Mouse (Mus musculus) kidney, postnatal 0 days (tissue): ENCODE results near the gene Runx3. TPM values are rescaled to one million over a fixed set of nuclear protein-coding genes. Genes with fewer than 3 reads are reported as not detected.

ENCODE experiments used
- ATAC-seq: fragments of 200-750 bp; cut with Nextera tagmentation; replicated peaks from 2 replicates; pipeline ENCODE4 v1.8.0; 2017; ENCODE audit warnings: low read depth, moderate number of reproducible peaks, moderate TSS enrichment, moderate library complexity; ENCODE audit not compliant: low FRiP score
- DNase-seq: peaks from one replicate; pipeline ENCODE4 v3.0.0-alpha.2; 2016; ENCODE audit warnings: low spot score
- H3K27ac ChIP-seq: fragments of 300-500 bp; sonication (generic); 2 replicates; pipeline ENCODE4 v1.5.1; 2014; ENCODE audit warnings: mild to moderate bottlenecking
- H3K27me3 ChIP-seq: fragments of 300-500 bp; sonication (generic); 2 replicates; pipeline ENCODE4 v1.6.1; 2014; ENCODE audit warnings: low read length, mixed read lengths; ENCODE audit not compliant: insufficient read depth
- H3K36me3 ChIP-seq: fragments of 300-500 bp; sonication (generic); 2 replicates; pipeline ENCODE4 v1.6.1; 2014; ENCODE audit warnings: low read length, mixed read lengths; ENCODE audit not compliant: insufficient read depth
- H3K4me1 ChIP-seq: fragments of 300-500 bp; sonication (generic); replicated peaks from 2 replicates; pipeline ENCODE4 v1.6.1; 2014; ENCODE audit warnings: antibody characterized with exemption, low read length, mixed read lengths; ENCODE audit not compliant: insufficient read depth
- H3K4me2 ChIP-seq: fragments of 300-500 bp; sonication (generic); 2 replicates; pipeline ENCODE4 v1.6.1; 2014; ENCODE audit warnings: mild to moderate bottlenecking, low read length, moderate library complexity, mixed read lengths
- H3K4me3 ChIP-seq: fragments of 300-500 bp; sonication (generic); replicated peaks from 2 replicates; pipeline ENCODE4 v1.5.1; 2014; ENCODE audit warnings: low read depth, low read length
- H3K9ac ChIP-seq: fragments of 300-500 bp; sonication (generic); 2 replicates; pipeline ENCODE4 v1.6.1; 2014; ENCODE audit warnings: low read depth, low read length
- H3K9me3 ChIP-seq: fragments of 300-500 bp; sonication (generic); replicated peaks from 2 replicates; pipeline ENCODE4 v1.6.1; 2016; ENCODE audit warnings: low read length, inconsistent platforms, mixed read lengths
- CTCF ChIP-seq: IDR thresholded peaks from 2 replicates; pipeline ENCODE4 v1.5.1; 2016; ENCODE audit warnings: antibody characterized with exemption, low read depth, mild to moderate bottlenecking, moderate library complexity
- WGBS: fragments of 180-500 bp; shearing (Covaris S2); extraction: QIAGEN DNeasy Blood & Tissue Kit; methylation state at CpG from one replicate; pipeline ENCODE4 v1.1.7; 2014; 5-methylcytosine and 5-hydroxymethylcytosine counted together
- polyA plus RNA-seq: library from polyadenylated mRNA; unstranded; fragments of >200 nt; fragmentation: Nextera tagmentation; extraction: Ambion mirVana; gene quantifications from 2 replicates; pipeline ENCODE4 v1.2.1, GENCODE M21; 2015

Runx3 gene
- polyA plus RNA-seq, 1 experiment from 2014 or later = 0.05 TPM

- no peak overlapping the region for H3K4me2 ChIP-seq
- H3K9me3 ChIP-seq = no peaks in the 10 kb centered on the region
- ATAC-seq (no peak), DNase-seq (no peak)
- WGBS = 64% methylated on average over 3 of the region's 3 CpGs
- H3K4me1 ChIP-seq = 0 out of 2 replicates have a peak, but pooled peaks cover 2% of the 10 kb centered on the region
- H3K9ac ChIP-seq = no peak overlapping the region
- no peak for TF ChIP-seq CTCF
- H3K36me3 ChIP-seq = no peaks in the 10 kb centered on the region
- H3K27me3 ChIP-seq = peaks cover 46% of the 10 kb centered on the region
- no peak overlapping the region for H3K27ac ChIP-seq
- no peak overlapping the region for H3K4me3 ChIP-seq
These were observed 39.7 kb downstream of the Runx3 start for GRCm38 (mm10) chr4:135160168-135160567.

DNA sequence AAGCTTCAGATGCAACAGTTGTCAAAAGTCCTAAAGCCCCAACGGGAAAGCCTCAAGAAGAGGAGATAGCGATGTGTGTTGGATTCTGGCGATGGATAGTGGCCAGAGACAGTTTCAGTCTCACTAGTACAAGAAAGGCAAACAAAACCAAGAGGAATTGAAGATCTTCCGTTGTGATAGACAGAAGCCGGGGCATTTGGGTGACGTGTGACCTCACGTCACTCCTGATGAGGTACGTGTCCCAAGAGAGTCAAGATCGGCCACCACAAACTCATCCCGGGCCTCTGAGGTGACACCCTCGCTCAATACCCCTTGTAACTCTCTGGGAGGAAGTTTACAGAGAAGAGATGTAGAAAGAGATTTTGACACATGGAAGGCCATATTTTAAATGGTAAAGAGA is 41.0 kb downstream of the Runx3 start:
- WGBS = 84% methylated on average over 11 of the region's 11 CpGs
- H3K9ac ChIP-seq = no peak overlapping the region
- no peak for ATAC-seq

GRCm38 (mm10) chr4:135165761-135166160 is 45.3 kb downstream of the Runx3 start:
- ATAC-seq (no peak), DNase-seq (no peak)
- Histone ChIP-seq H3K9ac (no peak overlapping the region), H3K4me2 (no peak overlapping the region), H3K36me3 (no peaks in the 10 kb centered on the region), H3K27me3 (peaks cover 20% of the 10 kb centered on the region; the same call in 1 of the 2 replicates), H3K9me3 (no peaks in the 10 kb centered on the region), H3K4me3 (no peak overlapping the region), H3K27ac (no peak overlapping the region), H3K4me1 (peaks cover 4% of the 10 kb centered on the region; the same call in 1 of the 2 replicates)
- WGBS = 62% methylated on average over 6 of the region's 6 CpGs
- no peak for TF ChIP-seq CTCF

More for the DNA sequence above, 41.0 kb downstream of the Runx3 start:
- peaks cover 38% of the 10 kb centered on the region for H3K27me3 ChIP-seq
- H3K36me3 ChIP-seq = no peaks in the 10 kb centered on the region
- TF ChIP-seq CTCF = no peak
- no peaks in the 10 kb centered on the region for H3K9me3 ChIP-seq
- no peak overlapping the region for H3K27ac ChIP-seq
- no peak overlapping the region for H3K4me3 ChIP-seq
- no peak overlapping the region for H3K4me2 ChIP-seq
- H3K4me1 ChIP-seq = 0 out of 2 replicates have a peak, but pooled peaks cover 5% of the 10 kb centered on the region
- no peak for DNase-seq

DNA sequence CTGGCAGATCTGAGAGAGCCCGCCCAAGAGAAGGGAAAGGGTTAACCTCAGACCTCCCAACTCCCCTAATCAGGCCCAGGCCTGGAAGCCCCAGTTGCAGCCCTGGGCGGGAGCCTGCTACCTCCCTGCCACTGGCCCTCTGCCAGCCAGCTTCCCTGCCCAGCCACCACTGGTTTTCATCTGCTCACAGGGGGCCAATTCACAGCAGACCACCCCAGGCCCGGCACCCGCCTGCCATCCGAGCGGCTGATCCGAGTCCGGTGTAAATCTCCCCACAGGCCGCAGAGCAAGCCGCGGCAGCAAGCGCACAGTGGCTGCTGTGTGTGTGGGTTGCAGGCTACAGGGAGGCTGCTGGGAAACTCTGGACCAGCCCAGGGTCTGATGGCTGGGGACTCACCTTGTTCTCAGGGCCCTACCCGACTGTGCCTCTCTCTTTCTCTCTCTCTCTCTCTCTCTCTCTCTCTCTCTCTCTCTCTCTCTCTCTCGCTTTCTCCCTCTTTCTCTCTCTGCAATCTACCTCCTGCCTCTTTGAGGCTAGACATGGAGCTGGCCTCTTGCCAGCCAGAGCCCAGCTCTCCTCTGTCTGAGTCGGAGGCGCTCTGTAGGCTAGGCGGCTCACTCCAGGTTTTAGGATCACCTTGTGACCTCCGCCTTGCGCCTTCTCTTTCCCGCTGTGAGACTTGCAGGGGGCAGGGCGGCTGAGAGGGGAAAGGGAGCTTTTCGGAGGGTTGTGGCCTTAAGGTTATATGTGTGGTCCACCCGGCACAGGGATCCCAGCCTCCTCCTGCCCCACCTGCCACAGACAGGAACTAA is 46.2 kb downstream of the Runx3 start:
- H3K36me3 ChIP-seq = no peaks in the 10 kb centered on the region
- H3K9ac ChIP-seq = no peak overlapping the region
- peak; percentile 27; the same call in 1 of the 2 replicates for ATAC-seq
- no peak overlapping the region for H3K4me2 ChIP-seq
- TF ChIP-seq CTCF = 0 out of 2 replicates have a peak, but pooled peaks have one; percentile 2
- peaks cover 4% of the 10 kb centered on the region; the same call in 1 of the 2 replicates for H3K4me1 ChIP-seq
- no peak overlapping the region for H3K27ac ChIP-seq
- no peak overlapping the region for H3K4me3 ChIP-seq
- DNase-seq = no peak
- H3K9me3 ChIP-seq = no peaks in the 10 kb centered on the region
- H3K27me3 ChIP-seq = peaks cover 18% of the 10 kb centered on the region; the same call in 1 of the 2 replicates
- 13% methylated on average over 23 of the region's 23 CpGs for WGBS

DNA sequence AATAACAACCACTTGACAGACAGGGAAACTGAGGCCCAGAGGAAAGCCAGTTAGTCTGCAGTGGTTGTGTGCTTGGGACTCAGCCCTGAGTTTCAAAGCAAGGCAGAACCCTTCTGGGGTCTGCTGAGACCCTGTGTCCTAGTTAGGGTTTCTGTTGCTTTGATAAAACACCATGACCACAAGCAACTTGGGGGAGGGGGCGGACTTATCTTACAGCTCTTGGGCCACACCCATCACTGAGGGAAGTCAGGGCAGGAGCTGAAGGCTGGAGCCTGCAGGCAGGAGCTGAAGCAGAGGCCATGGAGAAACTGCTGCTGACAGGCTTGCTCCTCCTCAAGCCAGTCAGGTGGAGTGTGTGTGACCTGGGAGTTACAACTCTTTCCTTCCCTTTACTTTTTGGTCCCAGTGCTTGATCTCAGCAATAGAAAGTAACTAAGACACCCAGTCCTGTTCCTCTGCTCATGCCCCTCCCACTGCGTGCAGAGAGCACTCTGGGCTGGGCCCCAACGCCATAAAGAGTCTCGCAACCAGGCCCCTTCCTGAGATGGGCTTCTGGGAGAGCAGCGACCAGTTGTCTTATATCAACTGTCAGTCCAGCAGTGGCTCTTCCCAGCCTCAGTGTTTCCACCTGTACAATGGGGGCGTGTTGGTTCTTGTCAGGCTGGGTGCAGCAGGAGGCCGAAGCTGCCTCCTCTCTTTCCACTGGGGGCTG is 47.5 kb downstream of the Runx3 start:
- Histone ChIP-seq H3K27ac (no peak overlapping the region), H3K4me3 (no peak overlapping the region), H3K9me3 (no peaks in the 10 kb centered on the region), H3K4me2 (no peak overlapping the region), H3K9ac (no peak overlapping the region), H3K27me3 (peaks cover 18% of the 10 kb centered on the region; the same call in 1 of the 2 replicates), H3K36me3 (no peaks in the 10 kb centered on the region), H3K4me1 (peaks cover 4% of the 10 kb centered on the region; the same call in 1 of the 2 replicates)
- no peak for TF ChIP-seq CTCF
- ATAC-seq = no peak
- WGBS = 64% methylated on average over 7 of the region's 7 CpGs
- no peak for DNase-seq

DNA sequence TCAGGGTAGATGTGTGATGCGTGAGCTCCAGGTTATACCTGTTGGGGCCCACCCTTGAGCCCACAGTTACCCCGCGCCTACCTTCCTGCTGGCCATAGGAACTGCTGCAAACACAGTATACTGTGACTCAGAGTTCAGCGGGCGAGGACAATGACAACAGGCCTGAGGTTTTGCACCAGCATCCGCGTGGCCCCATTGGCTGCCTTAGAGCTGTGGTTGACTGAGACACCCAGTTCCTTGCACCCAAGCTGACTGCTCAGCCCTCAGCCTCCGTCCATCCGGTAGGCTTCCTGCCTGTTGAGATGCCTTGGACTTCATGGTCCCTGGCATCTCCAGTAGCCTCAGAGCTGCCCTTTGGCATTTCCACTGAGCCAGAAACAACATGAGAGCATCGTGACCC is 48.6 kb downstream of the Runx3 start:
- no peak overlapping the region for H3K4me2 ChIP-seq
- H3K9me3 ChIP-seq = no peaks in the 10 kb centered on the region
- H3K9ac ChIP-seq = no peak overlapping the region
- H3K4me3 ChIP-seq = no peak overlapping the region
- peaks cover 18% of the 10 kb centered on the region; the same call in 1 of the 2 replicates for H3K27me3 ChIP-seq
- H3K4me1 ChIP-seq = peaks cover 4% of the 10 kb centered on the region; the same call in 1 of the 2 replicates
- no peak for TF ChIP-seq CTCF
- WGBS = 81% methylated on average over 10 of the region's 10 CpGs
- no peaks in the 10 kb centered on the region for H3K36me3 ChIP-seq
- no peak for ATAC-seq
- no peak for DNase-seq
- no peak overlapping the region for H3K27ac ChIP-seq
